Mouse (Mus musculus) thymus, adult 2 months (tissue): Measurements from ENCODE around the gene BC004004. TPM values are rescaled to one million over a fixed set of nuclear protein-coding genes. Genes with fewer than 3 reads are reported as not detected.

Experiments
- DNase-seq: peaks from one replicate; pipeline ENCODE4 v3.0.0; 2021
- H3K27ac ChIP-seq: fragments of 200-500 bp; 2 replicates; pipeline ENCODE4 v1.5.1; 2012; ENCODE audit warnings: low read length, control low read depth; ENCODE audit not compliant: control insufficient read depth, insufficient read depth
- H3K27me3 ChIP-seq: fragments of 200-500 bp; 2 replicates; pipeline ENCODE4 v1.6.1; 2012; ENCODE audit warnings: mild to moderate bottlenecking, low read length, moderate library complexity, mixed read lengths; ENCODE audit not compliant: control insufficient read depth, insufficient read depth
- H3K36me3 ChIP-seq: fragments of 200-500 bp; 2 replicates; pipeline ENCODE4 v1.6.1; 2012; ENCODE audit warnings: mild to moderate bottlenecking, low read length, moderate library complexity; ENCODE audit not compliant: control insufficient read depth, insufficient read depth
- H3K4me1 ChIP-seq: fragments of 200-500 bp; replicated peaks from 2 replicates; pipeline ENCODE4 v1.6.1; 2012; ENCODE audit warnings: low read length; ENCODE audit not compliant: control insufficient read depth, insufficient read depth
- H3K4me3 ChIP-seq: fragments of 200-500 bp; 2 replicates; pipeline ENCODE4 v1.5.1; 2012; ENCODE audit warnings: mild to moderate bottlenecking, low read length, control low read depth, moderate library complexity; ENCODE audit not compliant: control insufficient read depth, insufficient read depth
- CTCF ChIP-seq: fragments of 200-500 bp; IDR thresholded peaks from 2 replicates; pipeline ENCODE4 v1.5.1; 2012; ENCODE audit warnings: mild to moderate bottlenecking, control low read depth, low read length, moderate library complexity, borderline replicate concordance; ENCODE audit not compliant: control insufficient read depth, poor library complexity, insufficient read depth; ENCODE audit errors: extremely low read depth
- POLR2A ChIP-seq: fragments of 200-500 bp; IDR thresholded peaks from 2 replicates; pipeline ENCODE4 v1.6.1; 2012; ENCODE audit warnings: mild to moderate bottlenecking, low read length, control low read depth, moderate library complexity; ENCODE audit not compliant: control insufficient read depth, poor library complexity, insufficient read depth; ENCODE audit errors: extremely low read depth
- WGBS: fragments of 180-500 bp; shearing (Covaris S2); methylation state at CpG from one replicate; pipeline ENCODE4 v1.1.7; 2018; 5-methylcytosine and 5-hydroxymethylcytosine counted together
- polyA plus RNA-seq: library from polyadenylated mRNA; depleted of rRNA; stranded (reverse); fragments of >200 nt; gene quantifications from 2 replicates; pipeline ENCODE4 v1.2.3, GENCODE M21; 2012

BC004004 gene
- polyA plus RNA-seq, 1 experiment, result 61.3 TPM

- Histone ChIP-seq H3K36me3 (peaks cover 20% of the 10 kb centered on the region), H3K27ac (no peak overlapping the region), H3K27me3 (no peaks in the 10 kb centered on the region), H3K4me1 (peaks cover 16% of the 10 kb centered on the region), H3K4me3 (no peak overlapping the region)
- TF ChIP-seq POLR2A (no peak), CTCF (no peak)
- WGBS, result 96% methylated on average over 2 of the region's 2 CpGs
- DNase-seq, result no peak
These were observed 9.7 kb upstream of the BC004004 start for GRCm38 (mm10) chr17:29258921-29259320.

GRCm38 (mm10) chr17:29259489-29259888 is 9.1 kb upstream of the BC004004 start:
- TF ChIP-seq POLR2A (no peak), CTCF (peak; percentile 98)
- H3K4me1 ChIP-seq, result peaks cover 20% of the 10 kb centered on the region
- peaks cover 20% of the 10 kb centered on the region for H3K36me3 ChIP-seq

GRCm38 (mm10) chr17:29260501-29260900 is 8.1 kb upstream of the BC004004 start:
- TF ChIP-seq CTCF (no peak), POLR2A (no peak)
- H3K4me1 ChIP-seq, result peaks cover 22% of the 10 kb centered on the region
- peaks cover 18% of the 10 kb centered on the region for H3K36me3 ChIP-seq

More at GRCm38 (mm10) chr17:29259489-29259888, 9.1 kb upstream of the BC004004 start:
- peak; percentile 77 for DNase-seq
- Histone ChIP-seq H3K27me3 (no peaks in the 10 kb centered on the region), H3K27ac (no peak overlapping the region), H3K4me3 (no peak overlapping the region)
- WGBS, result 4% methylated on average over 3 of the region's 3 CpGs

GRCm38 (mm10) chr17:29261603-29262258 is 6.9 kb upstream of the BC004004 start:
- H3K36me3 ChIP-seq, result peaks cover 15% of the 10 kb centered on the region
- TF ChIP-seq CTCF (no peak), POLR2A (no peak)
- no peak overlapping the region for H3K4me3 ChIP-seq
- 73% methylated on average over 22 of the region's 22 CpGs for WGBS
- no peak for DNase-seq
- peaks cover 28% of the 10 kb centered on the region for H3K4me1 ChIP-seq
- H3K27ac ChIP-seq, result no peak overlapping the region
- H3K27me3 ChIP-seq, result no peaks in the 10 kb centered on the region

More at GRCm38 (mm10) chr17:29260501-29260900, 8.1 kb upstream of the BC004004 start:
- Histone ChIP-seq H3K27ac (no peak overlapping the region), H3K27me3 (no peaks in the 10 kb centered on the region), H3K4me3 (no peak overlapping the region)
- 96% methylated on average over 15 of the region's 15 CpGs for whole genome bisulfite sequencing
- no peak for DNase-seq

- H3K4me3 ChIP-seq, result no peak overlapping the region
- H3K36me3 ChIP-seq, result peaks cover 15% of the 10 kb centered on the region
- H3K4me1 ChIP-seq, result peaks cover 28% of the 10 kb centered on the region
- DNase-seq, result no peak
- TF ChIP-seq CTCF (no peak), POLR2A (no peak)
- WGBS, result 25% methylated on average over 2 of the region's 2 CpGs
- H3K27ac ChIP-seq, result no peak overlapping the region
- no peaks in the 10 kb centered on the region for H3K27me3 ChIP-seq
These were observed 6.3 kb upstream of the BC004004 start for GRCm38 (mm10) chr17:29262259-29262649.

- peak overlapping the region; percentile 73 for H3K4me3 ChIP-seq
- no peak for DNase-seq
- under 1% methylated on average over 14 of the region's 14 CpGs for WGBS
- H3K27me3 ChIP-seq, result no peaks in the 10 kb centered on the region
- H3K27ac ChIP-seq, result no peak overlapping the region
- H3K36me3 ChIP-seq, result peaks cover 5% of the 10 kb centered on the region; the same call in 1 of the 2 replicates
- no peak for TF ChIP-seq POLR2A
- no peak for TF ChIP-seq CTCF
- H3K4me1 ChIP-seq, result peaks cover 28% of the 10 kb centered on the region
These were observed 5.2 kb upstream of the BC004004 start for GRCm38 (mm10) chr17:29263417-29263816.
